Mouse (Mus musculus): ENCODE data around the gene Srpr. TPM values are rescaled to one million over a fixed set of nuclear protein-coding genes. Genes with fewer than 3 reads are reported as not detected.

The Srpr gene
- polyA plus RNA-seq (2015; fragmentation: Nextera tagmentation; extraction: Ambion mirVana): 156 and 160 TPM in 2 replicates

- H3K27me3 ChIP-seq: no peaks in the 10 kb centered on the region
- H3K36me3 ChIP-seq: peaks cover 8% of the 10 kb centered on the region
- H3K9me3 ChIP-seq: no peaks in the 10 kb centered on the region
- peak; percentile 84 for ATAC-seq (ENCODE audit: insufficient number of reproducible peaks, low FRiP score, low TSS enrichment, low read depth)
- H3K4me1 ChIP-seq: peaks cover 20% of the 10 kb centered on the region
- H3K4me3 ChIP-seq: peak within 1 kb of the TSS; percentile 71
- peak within 1 kb of the TSS; percentile 70 for H3K4me2 ChIP-seq
- H3K27ac ChIP-seq: peak within 1 kb of the TSS; percentile 74
- peak within 1 kb of the TSS; percentile 68 for H3K9ac ChIP-seq
- WGBS: 0% methylated on average over 36 of the region's 44 CpGs
Measured at GRCm38 (mm10) chr9:35199772-35200471, at the start of gene Srpr, which contains the start of gene Tirap. Gene Srpr (plus strand): TSS chr9:35200175. Gene Tirap (minus strand): TSS chr9:35200291.

GRCm38 (mm10) chr9:35152923-35153322 lies 47.1 kb upstream of the Srpr start:
- Histone ChIP-seq H3K36me3 (no peaks in the 10 kb centered on the region), H3K4me2 (no peak overlapping the region)
- WGBS: 87% methylated on average over 1 of the region's 1 CpGs

GRCm38 (mm10) chr9:35156002-35156710 lies 43.8 kb upstream of the Srpr start:
- no peaks in the 10 kb centered on the region for H3K9me3 ChIP-seq
- no peak overlapping the region for H3K9ac ChIP-seq
- H3K36me3 ChIP-seq: no peaks in the 10 kb centered on the region
- WGBS: 61% methylated on average over 5 of the region's 5 CpGs
- no peak overlapping the region for H3K4me3 ChIP-seq
- peaks cover 13% of the 10 kb centered on the region for H3K4me1 ChIP-seq
- no peaks in the 10 kb centered on the region for H3K27me3 ChIP-seq
- peak overlapping the region; percentile 85 for H3K27ac ChIP-seq
- ATAC-seq (ENCODE audit: insufficient number of reproducible peaks, low FRiP score, low TSS enrichment, low read depth): peak; percentile 86
- H3K4me2 ChIP-seq: no peak overlapping the region

More at GRCm38 (mm10) chr9:35152923-35153322, 47.1 kb upstream of the Srpr start:
- H3K27me3 ChIP-seq: no peaks in the 10 kb centered on the region
- no peak for ATAC-seq (ENCODE audit: insufficient number of reproducible peaks, low FRiP score, low TSS enrichment, low read depth)
- no peaks in the 10 kb centered on the region for H3K9me3 ChIP-seq
- no peak overlapping the region for H3K4me3 ChIP-seq
- H3K9ac ChIP-seq: no peak overlapping the region
- peaks cover 13% of the 10 kb centered on the region for H3K4me1 ChIP-seq
- no peak overlapping the region for H3K27ac ChIP-seq

GRCm38 (mm10) chr9:35156862-35157261 lies 43.1 kb upstream of the Srpr start:
- Histone ChIP-seq H3K4me2 (no peak overlapping the region), H3K27me3 (no peaks in the 10 kb centered on the region), H3K27ac (peak overlapping the region; percentile 85), H3K9ac (no peak overlapping the region), H3K4me3 (no peak overlapping the region), H3K36me3 (no peaks in the 10 kb centered on the region), H3K4me1 (peaks cover 13% of the 10 kb centered on the region), H3K9me3 (no peaks in the 10 kb centered on the region)
- ATAC-seq (ENCODE audit: insufficient number of reproducible peaks, low FRiP score, low TSS enrichment, low read depth): no peak
- 50% methylated on average over 4 of the region's 4 CpGs for WGBS

GRCm38 (mm10) chr9:35158477-35158876 lies 41.5 kb upstream of the Srpr start:
- H3K9ac ChIP-seq: no peak overlapping the region
- 79% methylated on average over 3 of the region's 3 CpGs for WGBS
- H3K4me3 ChIP-seq: no peak overlapping the region
- H3K36me3 ChIP-seq: 0 out of 2 replicates have a peak, but pooled peaks cover 5% of the 10 kb centered on the region
- no peak overlapping the region for H3K4me2 ChIP-seq
- no peaks in the 10 kb centered on the region for H3K9me3 ChIP-seq
- peaks cover 13% of the 10 kb centered on the region for H3K4me1 ChIP-seq
- ATAC-seq (ENCODE audit: insufficient number of reproducible peaks, low FRiP score, low TSS enrichment, low read depth): no peak
- H3K27me3 ChIP-seq: no peaks in the 10 kb centered on the region
- H3K27ac ChIP-seq: no peak overlapping the region

- Histone ChIP-seq H3K4me3 (no peak overlapping the region), H3K4me1 (peaks cover 13% of the 10 kb centered on the region)
Measured at GRCm38 (mm10) chr9:35160662-35161061, 39.3 kb upstream of the Srpr start.

GRCm38 (mm10) chr9:35161721-35162120 lies 38.3 kb upstream of the Srpr start:
- no peak overlapping the region for H3K27ac ChIP-seq
- no peak overlapping the region for H3K4me3 ChIP-seq
- H3K36me3 ChIP-seq: 0 out of 2 replicates have a peak, but pooled peaks cover 5% of the 10 kb centered on the region
- no peaks in the 10 kb centered on the region for H3K9me3 ChIP-seq
- 88% methylated on average over 7 of the region's 7 CpGs for WGBS
- ATAC-seq (ENCODE audit: insufficient number of reproducible peaks, low FRiP score, low TSS enrichment, low read depth): no peak
- H3K4me1 ChIP-seq: peaks cover 4% of the 10 kb centered on the region
- no peak overlapping the region for H3K4me2 ChIP-seq
- H3K27me3 ChIP-seq: no peaks in the 10 kb centered on the region
- H3K9ac ChIP-seq: no peak overlapping the region

More at GRCm38 (mm10) chr9:35160662-35161061, 39.3 kb upstream of the Srpr start:
- Histone ChIP-seq H3K36me3 (0 out of 2 replicates have a peak, but pooled peaks cover 5% of the 10 kb centered on the region), H3K27me3 (no peaks in the 10 kb centered on the region), H3K9me3 (no peaks in the 10 kb centered on the region), H3K27ac (no peak overlapping the region), H3K4me2 (no peak overlapping the region), H3K9ac (no peak overlapping the region)
- ATAC-seq (ENCODE audit: insufficient number of reproducible peaks, low FRiP score, low TSS enrichment, low read depth): no peak
- WGBS: 78% methylated on average over 2 of the region's 2 CpGs

GRCm38 (mm10) chr9:35163011-35163690 lies 36.8 kb upstream of the Srpr start:
- Histone ChIP-seq H3K4me2 (no peak overlapping the region), H3K4me1 (no peaks in the 10 kb centered on the region), H3K27ac (no peak overlapping the region), H3K36me3 (0 out of 2 replicates have a peak, but pooled peaks cover 5% of the 10 kb centered on the region), H3K4me3 (no peak overlapping the region), H3K9me3 (no peaks in the 10 kb centered on the region), H3K9ac (no peak overlapping the region), H3K27me3 (no peaks in the 10 kb centered on the region)
- 89% methylated on average over 11 of the region's 11 CpGs for WGBS
- ATAC-seq (ENCODE audit: insufficient number of reproducible peaks, low FRiP score, low TSS enrichment, low read depth): no peak

- WGBS: 67% methylated on average over 5 of the region's 5 CpGs
- no peaks in the 10 kb centered on the region for H3K9me3 ChIP-seq
- no peak overlapping the region for H3K4me3 ChIP-seq
- H3K4me2 ChIP-seq: no peak overlapping the region
- H3K9ac ChIP-seq: no peak overlapping the region
- no peak overlapping the region for H3K27ac ChIP-seq
- H3K4me1 ChIP-seq: no peaks in the 10 kb centered on the region
- no peak for ATAC-seq (ENCODE audit: insufficient number of reproducible peaks, low FRiP score, low TSS enrichment, low read depth)
- no peaks in the 10 kb centered on the region for H3K27me3 ChIP-seq
- H3K36me3 ChIP-seq: peaks cover 13% of the 10 kb centered on the region; the same call in 1 of the 2 replicates
Measured at GRCm38 (mm10) chr9:35164142-35164874, 35.7 kb upstream of the Srpr start.

- H3K9ac ChIP-seq: no peak overlapping the region
- no peaks in the 10 kb centered on the region for H3K4me1 ChIP-seq
- no peaks in the 10 kb centered on the region for H3K27me3 ChIP-seq
- WGBS: 25% methylated on average over 3 of the region's 3 CpGs
- no peak overlapping the region for H3K4me3 ChIP-seq
- ATAC-seq (ENCODE audit: insufficient number of reproducible peaks, low FRiP score, low TSS enrichment, low read depth): no peak
- H3K36me3 ChIP-seq: peaks cover 20% of the 10 kb centered on the region; the same call in 1 of the 2 replicates
- no peak overlapping the region for H3K27ac ChIP-seq
- H3K4me2 ChIP-seq: no peak overlapping the region
- H3K9me3 ChIP-seq: no peaks in the 10 kb centered on the region
Measured at GRCm38 (mm10) chr9:35166144-35166797, 33.7 kb upstream of the Srpr start.

Data from limb, embryonic 15.5 days (tissue).